Mouse (Mus musculus) hindbrain, embryonic 11.5 days (tissue): ENCODE results near the gene Fuca2. TPM values are rescaled to one million over a fixed set of nuclear protein-coding genes. Genes with fewer than 3 reads are reported as not detected.

Experiments
- polyA plus RNA-seq: library from polyadenylated mRNA; unstranded; fragments of >200 nt; fragmentation: Nextera tagmentation; extraction: Ambion mirVana; gene quantifications from 2 replicates; pipeline ENCODE4 v1.2.1, GENCODE M21; 2014

Fuca2 gene
- polyA plus RNA-seq, 1 experiment from 2014 or later = 28.2 TPM

Other genes starting within 250 kb of the Fuca2 start
- gene Phactr2, start 25.1 kb upstream of the Fuca2 start, polyA plus RNA-seq = 13.1 and 17.5 TPM in 2 replicates
- 3.8 and 5.0 TPM in 2 replicates for gene Adat2, start 53.4 kb downstream of the Fuca2 start, polyA plus RNA-seq
- gene Pex3, start 53.6 kb downstream of the Fuca2 start, polyA plus RNA-seq = 24.4 and 26.3 TPM in 2 replicates